Mouse (Mus musculus): ENCODE results near the gene Snrpb. TPM values are rescaled to one million over a fixed set of nuclear protein-coding genes. Genes with fewer than 3 reads are reported as not detected.

The Snrpb gene
- polyA plus RNA-seq, 1 experiment from 2014 or later = 698 TPM

- DNase-seq (ENCODE audit: low spot score) = no peak
- Histone ChIP-seq H3K4me1 (replicated peaks; ENCODE audit: control insufficient read depth, insufficient read depth, low read length) (no peaks in the 10 kb centered on the region; the same call in 1 of the 2 replicates), H3K36me3 (ENCODE audit: control insufficient read depth, insufficient read depth, low read length) (peaks cover 6% of the 10 kb centered on the region), H3K9ac (ENCODE audit: low read depth, low read length) (peak overlapping the region; percentile 100), H3K27ac (ENCODE audit: low read depth, low read length) (no peak overlapping the region), H3K27me3 (ENCODE audit: control insufficient read depth, insufficient read depth, low read length) (no peaks in the 10 kb centered on the region), H3K4me3 (ENCODE audit: low read depth, low read length) (peak overlapping the region; percentile 98), H3K9me3 (ENCODE audit: control insufficient read depth, low read length) (no peaks in the 10 kb centered on the region), H3K4me2 (replicated peaks; ENCODE audit: low read depth, low read length) (peak overlapping the region; percentile 81)
- WGBS = 2% methylated on average over 11 of the region's 11 CpGs
- ATAC-seq (ENCODE audit: low FRiP score) = no peak
These were observed 860 bp downstream of the Snrpb start for GRCm38 (mm10) chr2:130178381-130178705.

GRCm38 (mm10) chr2:130176820-130177219 is 2.4 kb downstream of the Snrpb start:
- DNase-seq (ENCODE audit: low spot score) (no peak), ATAC-seq (ENCODE audit: low FRiP score) (no peak)
- WGBS = 88% methylated on average over 8 of the region's 8 CpGs
- Histone ChIP-seq H3K4me2 (replicated peaks; ENCODE audit: low read depth, low read length) (0 out of 2 replicates have a peak overlapping the region, but pooled peaks have one; percentile 7), H3K27me3 (ENCODE audit: control insufficient read depth, insufficient read depth, low read length) (no peaks in the 10 kb centered on the region), H3K36me3 (ENCODE audit: control insufficient read depth, insufficient read depth, low read length) (peaks cover 13% of the 10 kb centered on the region), H3K27ac (ENCODE audit: low read depth, low read length) (no peak overlapping the region), H3K4me3 (ENCODE audit: low read depth, low read length) (no peak overlapping the region), H3K9ac (ENCODE audit: low read depth, low read length) (no peak overlapping the region), H3K4me1 (replicated peaks; ENCODE audit: control insufficient read depth, insufficient read depth, low read length) (no peaks in the 10 kb centered on the region; the same call in 1 of the 2 replicates), H3K9me3 (ENCODE audit: control insufficient read depth, low read length) (no peaks in the 10 kb centered on the region)

- DNase-seq (ENCODE audit: low spot score) (no peak), ATAC-seq (ENCODE audit: low FRiP score) (no peak)
- Histone ChIP-seq H3K9ac (ENCODE audit: low read depth, low read length) (no peak overlapping the region), H3K9me3 (ENCODE audit: control insufficient read depth, low read length) (no peaks in the 10 kb centered on the region), H3K4me3 (ENCODE audit: low read depth, low read length) (no peak overlapping the region), H3K27ac (ENCODE audit: low read depth, low read length) (no peak overlapping the region), H3K36me3 (ENCODE audit: control insufficient read depth, insufficient read depth, low read length) (peaks cover 20% of the 10 kb centered on the region), H3K4me2 (replicated peaks; ENCODE audit: low read depth, low read length) (no peak overlapping the region), H3K4me1 (replicated peaks; ENCODE audit: control insufficient read depth, insufficient read depth, low read length) (no peaks in the 10 kb centered on the region), H3K27me3 (ENCODE audit: control insufficient read depth, insufficient read depth, low read length) (no peaks in the 10 kb centered on the region)
- 88% methylated on average over 2 of the region's 2 CpGs for WGBS
These were observed 7.5 kb downstream of the Snrpb start for GRCm38 (mm10) chr2:130171674-130172073.

GRCm38 (mm10) chr2:130167861-130168260 is 11.3 kb downstream of the Snrpb start:
- Histone ChIP-seq H3K4me2 (replicated peaks; ENCODE audit: low read depth, low read length) (no peak overlapping the region), H3K4me3 (ENCODE audit: low read depth, low read length) (no peak overlapping the region), H3K9me3 (ENCODE audit: control insufficient read depth, low read length) (no peaks in the 10 kb centered on the region), H3K4me1 (replicated peaks; ENCODE audit: control insufficient read depth, insufficient read depth, low read length) (no peaks in the 10 kb centered on the region), H3K36me3 (ENCODE audit: control insufficient read depth, insufficient read depth, low read length) (peaks cover 14% of the 10 kb centered on the region), H3K9ac (ENCODE audit: low read depth, low read length) (no peak overlapping the region), H3K27ac (ENCODE audit: low read depth, low read length) (no peak overlapping the region), H3K27me3 (ENCODE audit: control insufficient read depth, insufficient read depth, low read length) (no peaks in the 10 kb centered on the region)
- 66% methylated on average over 3 of the region's 3 CpGs for WGBS
- ATAC-seq (ENCODE audit: low FRiP score) = no peak
- peak; percentile 77 for DNase-seq (ENCODE audit: low spot score)

GRCm38 (mm10) chr2:130166311-130167214 is 12.6 kb downstream of the Snrpb start:
- DNase-seq (ENCODE audit: low spot score) = peak; percentile 39
- Histone ChIP-seq H3K27me3 (ENCODE audit: control insufficient read depth, insufficient read depth, low read length) (no peaks in the 10 kb centered on the region), H3K4me2 (replicated peaks; ENCODE audit: low read depth, low read length) (no peak overlapping the region), H3K36me3 (ENCODE audit: control insufficient read depth, insufficient read depth, low read length) (0 out of 2 replicates have a peak, but pooled peaks cover 6% of the 10 kb centered on the region), H3K9ac (ENCODE audit: low read depth, low read length) (no peak overlapping the region), H3K9me3 (ENCODE audit: control insufficient read depth, low read length) (no peaks in the 10 kb centered on the region), H3K4me1 (replicated peaks; ENCODE audit: control insufficient read depth, insufficient read depth, low read length) (no peaks in the 10 kb centered on the region), H3K4me3 (ENCODE audit: low read depth, low read length) (no peak overlapping the region), H3K27ac (ENCODE audit: low read depth, low read length) (no peak overlapping the region)
- WGBS = 67% methylated on average over 9 of the region's 9 CpGs
- peak; percentile 43; the same call in 1 of the 2 replicates for ATAC-seq (ENCODE audit: low FRiP score)

- no peak overlapping the region for H3K4me3 ChIP-seq (ENCODE audit: low read depth, low read length)
- no peak overlapping the region for H3K4me2 ChIP-seq (replicated peaks; ENCODE audit: low read depth, low read length)
- 91% methylated on average over 5 of the region's 5 CpGs for WGBS
- H3K9ac ChIP-seq (ENCODE audit: low read depth, low read length) = no peak overlapping the region
- H3K36me3 ChIP-seq (ENCODE audit: control insufficient read depth, insufficient read depth, low read length) = no peaks in the 10 kb centered on the region
- DNase-seq (ENCODE audit: low spot score) = no peak
- ATAC-seq (ENCODE audit: low FRiP score) = no peak
- H3K27me3 ChIP-seq (ENCODE audit: control insufficient read depth, insufficient read depth, low read length) = no peaks in the 10 kb centered on the region
- H3K27ac ChIP-seq (ENCODE audit: low read depth, low read length) = no peak overlapping the region
- H3K9me3 ChIP-seq (ENCODE audit: control insufficient read depth, low read length) = no peaks in the 10 kb centered on the region
- H3K4me1 ChIP-seq (replicated peaks; ENCODE audit: control insufficient read depth, insufficient read depth, low read length) = peaks cover 3% of the 10 kb centered on the region; the same call in 1 of the 2 replicates
These were observed 16.5 kb downstream of the Snrpb start for GRCm38 (mm10) chr2:130162701-130163100.

GRCm38 (mm10) chr2:130158088-130158437 is 21.1 kb downstream of the Snrpb start:
- DNase-seq (ENCODE audit: low spot score) (no peak), ATAC-seq (ENCODE audit: low FRiP score) (no peak)
- WGBS = 59% methylated on average over 4 of the region's 4 CpGs
- Histone ChIP-seq H3K36me3 (ENCODE audit: control insufficient read depth, insufficient read depth, low read length) (no peaks in the 10 kb centered on the region), H3K27ac (ENCODE audit: low read depth, low read length) (no peak overlapping the region), H3K9me3 (ENCODE audit: control insufficient read depth, low read length) (no peaks in the 10 kb centered on the region), H3K4me2 (replicated peaks; ENCODE audit: low read depth, low read length) (no peak overlapping the region), H3K9ac (ENCODE audit: low read depth, low read length) (no peak overlapping the region), H3K4me3 (ENCODE audit: low read depth, low read length) (no peak overlapping the region), H3K27me3 (ENCODE audit: control insufficient read depth, insufficient read depth, low read length) (no peaks in the 10 kb centered on the region), H3K4me1 (replicated peaks; ENCODE audit: control insufficient read depth, insufficient read depth, low read length) (peaks cover 6% of the 10 kb centered on the region; the same call in 1 of the 2 replicates)

GRCm38 (mm10) chr2:130157231-130158087 is 21.7 kb downstream of the Snrpb start:
- Histone ChIP-seq H3K27me3 (ENCODE audit: control insufficient read depth, insufficient read depth, low read length) (no peaks in the 10 kb centered on the region), H3K9me3 (ENCODE audit: control insufficient read depth, low read length) (no peaks in the 10 kb centered on the region), H3K4me2 (replicated peaks; ENCODE audit: low read depth, low read length) (no peak overlapping the region), H3K4me3 (ENCODE audit: low read depth, low read length) (no peak overlapping the region), H3K27ac (ENCODE audit: low read depth, low read length) (no peak overlapping the region), H3K4me1 (replicated peaks; ENCODE audit: control insufficient read depth, insufficient read depth, low read length) (peaks cover 6% of the 10 kb centered on the region; the same call in 1 of the 2 replicates), H3K36me3 (ENCODE audit: control insufficient read depth, insufficient read depth, low read length) (no peaks in the 10 kb centered on the region), H3K9ac (ENCODE audit: low read depth, low read length) (no peak overlapping the region)
- WGBS = 58% methylated on average over 14 of the region's 14 CpGs
- ATAC-seq (ENCODE audit: low FRiP score) = no peak
- DNase-seq (ENCODE audit: low spot score) = no peak
